8 mouse cellular contexts compared by ENCODE assay signal in genomic region chr11:32222570-32223194, GRCm38 (mm10). TPM values are rescaled to one million over a fixed set of nuclear protein-coding genes. Genes with fewer than 3 reads are reported as not detected.
DNase-seq lines count a peak whose midpoint lies in the region; ATAC-seq lines count a peak whose summit lies in the region.

No protein-coding gene starts in this region.

- peak overlapping the region; percentile 94 for H3K9ac ChIP-seq in embryonic facial prominence, embryonic 12.5 days
- H3K9ac ChIP-seq in liver, embryonic 16.5 days (ENCODE audit: low read depth, low read length) = no peak overlapping the region; the same call in 1 of the 2 replicates

- H3K27me3 ChIP-seq in embryonic facial prominence, embryonic 12.5 days = peaks cover 4% of the 10 kb centered on the region; the same call in 1 of the 2 replicates
- peaks cover 76% of the 10 kb centered on the region for H3K27me3 ChIP-seq in liver, embryonic 16.5 days (ENCODE audit: control insufficient read depth, insufficient read depth, low read depth, low read length)
- no peaks in the 10 kb centered on the region for H3K27me3 ChIP-seq in splenic B cell, adult 2 months (ENCODE audit: control insufficient read depth, insufficient read depth, low read length, poor library complexity, severe bottlenecking)

- peaks cover 69% of the 10 kb centered on the region for H3K4me1 ChIP-seq in embryonic facial prominence, embryonic 12.5 days
- H3K4me1 ChIP-seq in liver, embryonic 16.5 days (ENCODE audit: control insufficient read depth, low read depth, low read length) = peaks cover 35% of the 10 kb centered on the region

- H3K9me3 ChIP-seq in embryonic facial prominence, embryonic 12.5 days = no peaks in the 10 kb centered on the region
- H3K9me3 ChIP-seq in liver, embryonic 16.5 days (replicated peaks; ENCODE audit: control insufficient read depth, low read length) = no peaks in the 10 kb centered on the region

- no peak for ATAC-seq in embryonic facial prominence, embryonic 12.5 days (ENCODE audit: insufficient number of reproducible peaks, insufficient read depth, low FRiP score, low TSS enrichment)
- peak; percentile 20 for ATAC-seq in inflammation-experienced regulatory T-cells, adult 6 months
- no peak for ATAC-seq in liver, embryonic 16.5 days (ENCODE audit: low read depth)

- peak overlapping the region; percentile 86 for H3K4me2 ChIP-seq in embryonic facial prominence, embryonic 12.5 days (replicated peaks)
- peak overlapping the region; percentile 67 for H3K4me2 ChIP-seq in liver, embryonic 16.5 days (ENCODE audit: low read depth, low read length)

- peak; percentile 36 for DNase-seq in urinary bladder, postnatal 14 days (ENCODE audit: low spot score)
- no peak for DNase-seq in urinary bladder, postnatal 10 days (ENCODE audit: low spot score)
- DNase-seq in splenic B cell, adult 2 months (ENCODE audit: low read depth, low spot score) = peak; percentile 73
- DNase-seq in gastrocnemius, adult 8-10 months (ENCODE audit: low spot score in 2 of 2) = no peak
- no peak for DNase-seq in right cerebral cortex, postnatal 36 days (ENCODE audit: low spot score in 2 of 2)

- no peaks in the 10 kb centered on the region for H3K36me3 ChIP-seq in embryonic facial prominence, embryonic 12.5 days
- no peaks in the 10 kb centered on the region for H3K36me3 ChIP-seq in liver, embryonic 16.5 days (ENCODE audit: control insufficient read depth, insufficient read depth)
- H3K36me3 ChIP-seq in splenic B cell, adult 2 months (ENCODE audit: control insufficient read depth, insufficient read depth, low read length, poor library complexity, severe bottlenecking) = no peaks in the 10 kb centered on the region

- H3K4me3 ChIP-seq in embryonic facial prominence, embryonic 12.5 days = peak overlapping the region; percentile 86
- peak overlapping the region; percentile 63 for H3K4me3 ChIP-seq in liver, embryonic 16.5 days (ENCODE audit: low read depth, low read length)

- H3K27ac ChIP-seq in embryonic facial prominence, embryonic 12.5 days = 0 out of 2 replicates have a peak overlapping the region, but pooled peaks have one; percentile 89
- no peak overlapping the region for H3K27ac ChIP-seq in liver, embryonic 16.5 days (ENCODE audit: low read length)

- WGBS in embryonic facial prominence, embryonic 12.5 days = 7% methylated on average over 21 of the region's 21 CpGs
- 10% methylated on average over 21 of the region's 21 CpGs for WGBS in liver, embryonic 16.5 days (ENCODE audit: insufficient replicate concordance)

RNA-seq across cellular contexts. Expression of gene Rhbdf1, which starts 0.6 kb away (rescaled TPM):
- 46.5 and 49.8 TPM in 2 replicates for polyA plus RNA-seq in embryonic facial prominence, embryonic 12.5 days (2016; fragmentation: Nextera tagmentation; extraction: Ambion mirVana)
- under 1 TPM in 1 of 3 experiments, not detected in 2; 0.70 TPM for polyA plus RNA-seq in inflammation-experienced regulatory T-cells, adult 6 months (2017; shearing (Covaris generic))
- polyA plus RNA-seq in liver, embryonic 16.5 days (2015; fragmentation: Nextera tagmentation; extraction: Ambion mirVana) = 5.8 and 6.5 TPM in 2 replicates
- 10 to 100 TPM; 13.0 to 16.3 (median 14.4) TPM for total RNA-seq in gastrocnemius, adult 8-10 months (2022)

RNA-seq across cellular contexts. Expression of gene Mpg, which starts 3.6 kb away (rescaled TPM):
- polyA plus RNA-seq in embryonic facial prominence, embryonic 12.5 days (2016; fragmentation: Nextera tagmentation; extraction: Ambion mirVana) = 36.0 and 36.5 TPM in 2 replicates
- polyA plus RNA-seq in inflammation-experienced regulatory T-cells, adult 6 months (2017; shearing (Covaris generic)) = 10 to 100 TPM; 26.3 to 35.5 (median 32.8) TPM
- 18.5 and 19.6 TPM in 2 replicates for polyA plus RNA-seq in liver, embryonic 16.5 days (2015; fragmentation: Nextera tagmentation; extraction: Ambion mirVana)
- total RNA-seq in gastrocnemius, adult 8-10 months (2022) = 1 to 10 TPM; 3.9 to 5.9 (median 4.8) TPM

RNA-seq across cellular contexts. Expression of gene Snrnp25, which starts 17.5 kb away (rescaled TPM):
- 69.3 and 71.1 TPM in 2 replicates for polyA plus RNA-seq in embryonic facial prominence, embryonic 12.5 days (2016; fragmentation: Nextera tagmentation; extraction: Ambion mirVana)
- polyA plus RNA-seq in inflammation-experienced regulatory T-cells, adult 6 months (2017; shearing (Covaris generic)) = 10 to 100 TPM; 52.9 to 74.7 (median 56.9) TPM
- polyA plus RNA-seq in liver, embryonic 16.5 days (2015; fragmentation: Nextera tagmentation; extraction: Ambion mirVana) = 58.1 and 63.4 TPM in 2 replicates
- 10 to 100 TPM in 2 of 4 experiments, 1 to 10 TPM in 2; 9.4 to 12.5 (median 10.0) TPM for total RNA-seq in gastrocnemius, adult 8-10 months (2022)

RNA-seq across cellular contexts. Expression of gene Il9r, which starts 22.6 kb away (rescaled TPM):
- polyA plus RNA-seq in embryonic facial prominence, embryonic 12.5 days (2016; fragmentation: Nextera tagmentation; extraction: Ambion mirVana) = not detected in 2 replicates
- polyA plus RNA-seq in inflammation-experienced regulatory T-cells, adult 6 months (2017; shearing (Covaris generic)) = 1 to 10 TPM; 2.8 to 5.4 (median 4.9) TPM
- not detected in 2 replicates for polyA plus RNA-seq in liver, embryonic 16.5 days (2015; fragmentation: Nextera tagmentation; extraction: Ambion mirVana)
- total RNA-seq in gastrocnemius, adult 8-10 months (2022) = under 1 TPM in 1 of 4 experiments, not detected in 3; 0.29 TPM

RNA-seq across cellular contexts. Expression of gene Nprl3, which starts 44.8 kb away (rescaled TPM):
- 47.9 and 48.2 TPM in 2 replicates for polyA plus RNA-seq in embryonic facial prominence, embryonic 12.5 days (2016; fragmentation: Nextera tagmentation; extraction: Ambion mirVana)
- 10 to 100 TPM; 27.3 to 55.0 (median 45.7) TPM for polyA plus RNA-seq in inflammation-experienced regulatory T-cells, adult 6 months (2017; shearing (Covaris generic))
- polyA plus RNA-seq in liver, embryonic 16.5 days (2015; fragmentation: Nextera tagmentation; extraction: Ambion mirVana) = 30.8 and 31.5 TPM in 2 replicates
- 10 to 100 TPM; 22.9 to 27.2 (median 24.6) TPM for total RNA-seq in gastrocnemius, adult 8-10 months (2022)

Comparison
In these comparisons a context has a peak if more than half of its experiments do, and no peak if none do; other contexts are left out.
1. DNase-seq: peak in urinary bladder, postnatal 14 days (single experiment) and splenic B cell, adult 2 months (single experiment); none in urinary bladder, postnatal 10 days (single experiment), gastrocnemius, adult 8-10 months (0 of 2) and right cerebral cortex, postnatal 36 days (0 of 2).